Mouse (Mus musculus): ENCODE measurements at regions not wholly inside any gene's neighbourhood (a gene's known extent, or its start where the extent isn't known, plus 50 kb on each side); places are given as distances from the start of the nearest gene placed in this dataset.
A peak's percentile ranks its signal among the peaks of the same experiment; 100 is the strongest.
"Not testable (repeated sequence)": the region's sequence is repeated elsewhere in the genome, so short reads cannot be mapped to it uniquely, and the experiment has no call there.

DNA sequence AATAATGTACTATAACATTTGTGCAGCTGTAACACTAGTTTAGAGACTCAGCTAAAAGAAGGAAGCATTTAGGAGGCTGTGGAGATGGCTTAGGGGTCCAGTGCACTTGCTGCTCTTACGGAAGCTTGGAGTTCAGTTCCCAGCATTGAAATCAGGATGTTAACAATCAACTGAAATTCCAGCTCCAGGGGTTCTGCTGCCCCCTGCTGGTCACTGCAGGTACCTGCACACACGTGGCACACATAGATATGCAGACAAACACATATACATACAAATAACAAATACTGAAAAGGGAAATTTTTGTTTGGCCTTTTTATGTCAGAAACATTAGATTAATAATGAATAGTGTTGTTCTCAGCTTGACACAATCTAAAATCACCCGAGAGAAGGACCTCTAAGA, 322.5 kb downstream of the Ajap1 start:
- DNase-seq (ENCODE audit: low spot score in 2 of 2): no peak

DNA sequence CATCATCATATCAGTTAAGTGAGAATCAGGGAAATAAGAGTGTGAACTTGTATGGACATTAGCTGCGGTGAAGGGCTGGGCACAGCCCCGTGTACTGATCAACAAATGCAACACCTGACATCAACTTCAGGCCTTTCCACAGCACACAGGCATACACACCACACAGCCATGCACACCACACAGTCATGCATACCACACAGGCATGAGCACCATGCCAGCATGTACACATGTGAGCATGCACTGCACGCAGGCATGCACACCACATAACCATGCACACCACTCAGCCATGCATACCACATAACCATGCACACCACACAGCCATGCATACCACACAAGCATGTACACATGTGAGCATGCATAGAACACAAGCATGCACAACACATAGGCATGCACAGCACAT, 325.0 kb downstream of the Ajap1 start:
- DNase-seq (ENCODE audit: low spot score in 2 of 2): no peak

DNA sequence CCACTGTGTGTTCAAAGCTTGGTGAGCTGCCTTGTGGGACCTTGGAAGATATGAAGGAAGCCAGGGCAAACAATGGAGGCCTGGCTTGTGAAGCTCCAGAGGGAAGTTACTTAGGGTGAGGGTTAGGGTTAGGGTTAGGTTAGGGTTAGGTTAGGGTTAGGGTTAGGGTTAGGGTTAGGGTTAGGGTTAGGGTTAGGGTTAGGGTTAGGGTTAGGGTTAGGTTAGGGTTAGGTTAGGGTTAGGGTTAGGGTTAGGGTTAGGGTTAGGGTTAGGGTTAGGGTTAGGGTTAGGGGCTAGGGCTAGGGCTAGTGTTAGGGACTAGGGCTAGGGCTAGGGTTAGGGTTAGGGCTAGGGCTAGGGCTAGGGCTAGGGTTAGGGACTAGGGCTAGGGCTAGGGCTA, 329.7 kb downstream of the Ajap1 start:
- not testable (repeated sequence) for DNase-seq (ENCODE audit: low spot score in 2 of 2)

DNA sequence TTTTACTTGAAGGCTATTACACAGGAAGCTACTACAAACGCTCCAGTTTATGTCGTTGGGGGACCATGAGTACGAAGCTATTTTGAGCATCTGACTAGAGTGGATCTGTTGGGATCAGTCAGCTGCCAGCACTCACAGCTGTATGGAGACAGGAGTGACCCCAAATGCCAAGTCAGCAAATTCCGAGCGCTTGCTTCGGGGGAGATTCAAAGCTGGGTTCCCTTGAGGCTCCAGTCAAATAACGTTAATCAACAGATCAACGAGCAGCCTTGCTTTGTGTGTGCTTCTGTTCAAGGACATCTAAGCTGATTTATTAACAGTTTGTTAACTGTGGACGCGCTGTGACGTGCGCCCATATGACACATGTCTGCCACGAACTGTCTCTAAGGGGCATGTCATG, 349.5 kb downstream of the Ajap1 start:
- no peak for DNase-seq (ENCODE audit: low spot score in 2 of 2)

DNA sequence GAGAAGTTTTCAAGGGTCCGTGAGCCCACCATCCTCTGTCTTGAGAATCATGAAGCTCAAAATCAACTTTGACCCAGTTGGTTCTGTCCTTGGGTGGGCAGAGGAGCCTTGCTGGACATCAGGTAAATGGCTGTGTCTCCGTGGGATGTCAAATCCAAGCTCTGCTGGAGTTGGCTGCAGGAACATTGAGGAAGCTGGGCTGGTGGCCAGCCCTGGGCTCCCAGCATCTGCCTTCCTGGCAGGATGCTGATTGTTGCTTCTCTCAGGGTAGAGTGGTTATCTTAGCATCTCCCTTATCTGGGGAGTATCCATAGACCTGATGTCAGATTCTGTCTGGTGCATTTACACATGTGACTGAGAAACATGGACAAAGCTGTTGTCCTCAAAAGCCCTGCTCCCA, 353.3 kb downstream of the Ajap1 start:
- peak in 1 of 2 experiments; percentile 54 for DNase-seq (ENCODE audit: low spot score in 2 of 2)

DNA sequence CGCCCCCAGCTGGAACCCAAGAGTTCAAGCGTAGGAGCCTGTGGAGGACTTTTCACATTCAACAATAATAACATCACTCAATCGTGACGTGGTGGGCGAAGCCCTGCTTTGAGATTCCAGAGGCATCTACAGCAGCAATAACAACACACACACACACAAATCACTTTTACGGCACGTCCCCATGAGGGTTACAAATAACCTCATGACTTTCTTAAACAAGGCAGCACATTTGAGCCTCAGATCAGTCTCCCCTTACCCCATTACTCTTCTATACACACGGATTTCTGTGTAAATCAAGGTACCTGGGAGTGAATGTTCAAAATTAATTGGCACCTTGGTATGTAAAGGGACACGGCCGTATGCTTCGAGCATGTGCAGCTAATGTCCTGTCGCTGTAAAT, 354.4 kb downstream of the Ajap1 start:
- DNase-seq (ENCODE audit: low spot score in 2 of 2): no peak

DNA sequence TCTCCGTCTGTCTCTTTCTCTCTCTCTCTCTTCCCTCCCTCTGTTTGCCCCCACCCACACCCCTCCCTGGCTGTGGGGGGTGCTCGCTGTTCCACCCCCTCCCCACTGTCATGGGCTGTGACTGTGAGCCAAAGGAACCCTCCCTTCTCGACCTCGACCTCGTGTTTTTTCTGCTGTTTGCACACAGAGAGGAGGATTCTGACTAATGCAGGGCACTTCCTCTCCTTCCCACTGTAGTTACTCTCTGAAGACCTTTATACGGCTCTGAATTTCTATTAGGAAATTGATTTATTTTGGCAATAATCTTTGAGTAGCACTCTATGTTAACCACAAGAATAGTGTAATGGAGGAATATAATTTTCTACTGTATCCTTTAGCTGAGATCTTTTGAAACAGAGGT, 362.1 kb downstream of the Ajap1 start:
- no peak for DNase-seq (ENCODE audit: low spot score in 2 of 2)

DNA sequence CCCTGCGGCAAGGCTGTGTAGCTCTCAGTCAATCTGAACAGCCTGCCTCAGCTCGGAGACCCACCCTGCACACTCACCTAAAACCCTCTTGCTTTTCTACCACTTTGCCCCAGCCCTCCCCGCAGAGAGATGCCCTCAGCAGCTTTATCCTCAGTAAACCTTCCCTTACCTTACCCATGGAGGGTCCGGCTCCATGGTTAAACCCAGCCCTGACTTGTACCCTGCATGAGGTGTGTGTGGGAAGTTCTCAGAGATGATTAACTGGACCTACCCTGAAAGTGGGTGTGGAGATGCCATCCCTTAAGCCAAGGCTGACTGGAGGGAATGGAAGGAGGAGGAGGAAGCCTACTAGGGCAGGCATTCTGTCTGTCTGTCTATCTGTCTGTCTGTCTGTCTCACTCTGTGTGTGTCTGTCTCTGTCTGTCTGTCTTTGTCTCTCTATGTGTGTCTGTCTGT, 362.9 kb downstream of the Ajap1 start:
- no peak for DNase-seq (ENCODE audit: low spot score in 2 of 2)

DNA sequence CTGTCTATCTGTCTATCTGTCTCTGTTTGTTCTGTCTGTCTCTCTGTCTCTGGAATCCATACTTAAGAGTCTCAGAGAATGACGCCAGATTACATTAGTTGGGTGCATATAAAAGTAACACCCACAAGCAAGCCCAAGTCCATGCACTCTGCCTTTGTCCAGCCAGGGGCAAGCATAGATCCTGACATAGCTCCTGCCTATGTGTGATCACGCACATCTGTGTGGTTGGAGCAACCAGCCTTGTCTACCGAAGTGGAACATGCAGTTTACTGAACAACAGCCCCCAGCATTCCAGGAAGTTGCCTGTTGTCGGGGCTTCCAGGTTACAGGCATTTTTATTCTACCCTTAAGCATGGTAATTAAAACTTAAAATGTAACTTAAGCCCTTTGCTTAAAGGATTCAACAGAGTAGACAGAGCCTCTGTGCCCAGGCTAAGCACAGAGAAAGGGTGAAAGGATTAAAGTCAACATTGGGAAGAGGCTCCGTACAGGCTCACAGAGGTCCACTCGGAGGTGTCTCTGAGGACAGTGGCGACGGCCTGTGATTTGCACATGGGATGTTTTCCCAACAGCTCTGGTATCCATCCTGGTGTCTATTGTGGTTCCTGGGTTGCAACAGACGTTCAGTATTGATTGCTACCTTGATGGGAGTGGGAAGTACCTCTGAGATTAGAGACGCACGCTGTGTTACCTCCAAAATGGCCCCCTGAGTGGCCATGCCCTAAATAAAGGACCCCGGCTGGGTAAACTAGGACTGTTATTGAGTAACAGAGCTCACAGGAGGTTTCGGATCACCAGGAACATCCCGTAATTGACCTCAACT, 363.6 kb downstream of the Ajap1 start:
- DNase-seq (ENCODE audit: low spot score in 2 of 2): no peak

DNA sequence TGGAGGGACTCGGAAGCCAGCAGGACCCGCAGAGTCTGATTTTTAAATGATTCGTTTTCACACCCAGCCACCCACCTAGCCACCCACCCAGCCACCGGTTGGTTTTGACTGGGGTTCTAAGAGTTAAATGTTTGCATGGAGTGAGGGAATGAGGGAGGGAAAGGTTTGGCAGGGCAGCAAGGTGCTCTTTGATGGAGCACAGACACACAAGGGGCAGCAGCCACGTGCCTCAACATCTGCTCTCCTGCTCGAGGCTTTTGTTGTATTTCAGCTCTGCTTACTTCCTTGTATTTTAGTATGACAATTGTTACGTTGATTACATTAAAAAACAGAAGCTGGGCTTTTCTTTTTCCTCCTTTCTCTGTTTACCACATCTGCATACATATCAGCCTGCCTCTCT, 367.6 kb downstream of the Ajap1 start:
- no peak for DNase-seq (ENCODE audit: low spot score in 2 of 2)

DNA sequence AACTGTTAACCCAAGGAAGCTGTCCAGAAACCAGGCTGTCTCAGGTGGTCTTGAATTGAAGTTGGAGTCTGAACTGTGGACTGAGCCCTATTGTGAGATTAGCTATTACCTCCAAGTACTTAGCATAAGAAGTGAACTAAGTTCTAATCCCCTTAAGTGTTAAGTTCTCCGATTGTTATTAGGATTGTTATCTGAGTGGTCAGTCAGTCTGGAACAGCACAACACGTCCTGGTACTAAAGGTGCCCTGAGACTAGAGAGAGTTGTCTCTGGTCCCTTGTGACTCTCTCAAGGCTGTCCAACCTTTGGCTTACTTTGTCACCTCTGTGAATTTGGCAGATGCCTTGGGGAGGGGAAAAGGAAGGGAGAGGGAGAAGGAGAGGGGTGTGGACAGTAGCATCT, 369.0 kb downstream of the Ajap1 start:
- DNase-seq (ENCODE audit: low spot score in 2 of 2): no peak

DNA sequence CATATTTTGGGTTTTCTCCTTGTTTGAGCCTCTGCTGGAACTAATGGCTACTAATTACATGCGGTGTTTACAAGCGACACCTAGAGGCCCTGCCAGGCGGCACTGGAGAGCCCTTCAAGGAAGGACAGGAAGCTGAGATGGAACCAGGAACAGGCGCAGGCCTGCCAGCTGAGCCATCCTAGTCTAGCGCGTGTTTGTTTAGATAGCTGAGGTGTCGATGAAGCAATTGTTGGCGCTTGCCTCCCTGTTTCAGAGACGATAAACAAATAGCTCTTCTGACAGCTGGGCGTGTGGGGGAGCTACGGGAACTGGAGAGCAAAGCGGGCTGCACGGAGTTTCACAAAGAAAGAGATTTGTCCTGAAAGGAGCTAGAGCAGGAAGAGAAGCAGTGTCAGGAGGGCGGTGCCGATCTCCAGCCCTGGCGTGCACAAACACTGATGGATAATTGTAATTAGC, 372.3 kb downstream of the Ajap1 start:
- no peak for DNase-seq (ENCODE audit: low spot score in 2 of 2)

DNA sequence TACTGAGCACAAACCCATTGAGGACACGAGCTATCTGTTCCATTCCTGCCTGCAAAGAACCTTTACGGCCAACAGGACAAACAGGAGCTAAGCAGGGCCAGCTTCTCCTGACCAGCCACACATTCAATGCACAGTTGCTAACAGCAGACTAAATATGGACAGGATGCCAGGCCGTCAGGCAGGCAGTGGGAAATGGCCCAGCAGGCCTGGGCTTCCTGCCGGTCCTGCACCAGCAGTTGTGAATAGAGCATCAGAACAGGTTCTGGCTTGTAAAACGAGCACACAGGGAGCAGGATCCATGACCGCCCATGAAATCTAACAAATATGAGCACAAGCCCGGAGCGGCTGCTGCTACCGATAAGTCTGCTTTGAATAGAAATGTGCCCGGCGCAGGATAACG, 384.0 kb downstream of the Ajap1 start:
- peak in 1 of 2 experiments; percentile 28 for DNase-seq (ENCODE audit: low spot score in 2 of 2)

DNA sequence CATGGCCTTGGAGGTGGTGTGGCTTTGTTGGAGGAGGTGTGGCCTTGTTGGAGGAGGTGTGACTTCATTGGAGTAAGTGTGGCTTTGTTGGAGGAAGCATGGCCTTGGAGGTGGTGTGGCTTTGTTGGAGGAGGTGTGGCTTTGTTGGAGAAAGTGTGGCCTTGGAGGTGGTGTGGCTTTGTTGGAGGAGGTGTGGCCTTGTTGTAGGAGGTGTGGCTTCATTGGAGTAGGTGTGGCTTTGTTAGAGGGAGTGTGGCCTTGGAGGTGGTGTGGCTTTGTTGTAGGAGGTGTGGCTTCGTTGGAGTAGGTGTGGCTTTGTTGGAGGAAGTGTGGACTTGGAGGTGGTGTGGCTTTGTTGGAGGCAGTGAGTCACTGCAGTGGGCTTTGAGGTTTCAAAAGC, 385.0 kb downstream of the Ajap1 start:
- DNase-seq (ENCODE audit: low spot score in 2 of 2): no peak

DNA sequence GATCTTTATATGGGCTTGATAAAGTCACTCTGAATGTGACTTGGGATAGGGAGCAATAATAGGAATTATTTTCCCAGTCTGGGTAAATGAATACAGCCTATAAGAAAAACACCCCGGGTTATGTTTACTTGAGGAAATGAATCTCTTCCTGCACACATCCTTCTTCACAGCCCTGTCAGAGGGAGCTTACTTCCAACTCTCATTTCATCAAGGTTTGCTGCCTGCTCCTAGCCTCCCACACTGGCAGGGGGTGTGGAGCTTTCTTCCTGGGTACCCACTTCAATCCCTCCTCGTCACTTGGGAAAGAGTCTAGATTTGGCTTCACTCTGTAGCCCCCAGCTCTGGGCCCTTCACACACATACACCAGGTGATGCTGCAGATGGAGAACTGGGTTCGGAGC, 389.5 kb downstream of the Ajap1 start:
- DNase-seq (ENCODE audit: low spot score in 2 of 2): no peak

DNA sequence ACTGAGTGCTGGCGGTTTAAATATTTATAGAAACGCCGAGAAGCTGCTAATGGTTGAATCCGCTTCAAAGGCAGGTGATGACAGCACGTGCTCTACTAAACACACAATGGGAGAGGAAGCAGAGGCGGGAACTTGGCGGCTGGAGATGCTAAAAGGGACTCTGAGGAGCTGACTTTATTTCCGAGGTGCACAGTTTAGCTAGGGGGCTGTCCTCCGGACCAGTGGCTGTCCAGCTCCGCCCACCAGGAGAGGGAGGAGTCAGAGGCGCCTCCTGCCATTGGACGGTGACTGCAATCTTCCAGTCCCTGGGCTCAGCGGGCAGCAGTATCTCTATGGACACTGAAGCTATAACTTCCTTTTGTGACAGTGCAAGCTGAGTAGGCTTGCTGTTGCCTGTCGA, 400.4 kb downstream of the Ajap1 start:
- DNase-seq (ENCODE audit: low spot score in 2 of 2): no peak

DNA sequence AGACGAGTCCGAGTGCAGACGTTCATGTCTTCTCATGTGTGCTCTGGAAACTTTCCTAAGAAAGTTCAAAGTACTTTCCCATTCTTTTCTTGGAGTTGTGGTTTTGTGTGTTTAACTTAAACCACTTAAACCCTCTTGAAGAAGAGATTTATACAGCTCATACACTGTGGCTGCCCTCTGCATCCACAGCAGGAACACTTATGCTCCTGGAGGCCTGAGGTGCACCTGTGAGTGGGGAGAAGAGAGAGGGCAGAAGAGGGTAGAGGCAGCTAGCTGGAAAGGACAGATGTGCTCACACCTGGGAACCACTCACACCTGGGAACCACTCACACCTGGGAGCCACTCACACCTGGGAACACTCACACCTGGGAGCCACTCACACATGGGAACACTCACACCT, 408.0 kb downstream of the Ajap1 start:
- no peak for DNase-seq (ENCODE audit: low spot score in 2 of 2)

DNA sequence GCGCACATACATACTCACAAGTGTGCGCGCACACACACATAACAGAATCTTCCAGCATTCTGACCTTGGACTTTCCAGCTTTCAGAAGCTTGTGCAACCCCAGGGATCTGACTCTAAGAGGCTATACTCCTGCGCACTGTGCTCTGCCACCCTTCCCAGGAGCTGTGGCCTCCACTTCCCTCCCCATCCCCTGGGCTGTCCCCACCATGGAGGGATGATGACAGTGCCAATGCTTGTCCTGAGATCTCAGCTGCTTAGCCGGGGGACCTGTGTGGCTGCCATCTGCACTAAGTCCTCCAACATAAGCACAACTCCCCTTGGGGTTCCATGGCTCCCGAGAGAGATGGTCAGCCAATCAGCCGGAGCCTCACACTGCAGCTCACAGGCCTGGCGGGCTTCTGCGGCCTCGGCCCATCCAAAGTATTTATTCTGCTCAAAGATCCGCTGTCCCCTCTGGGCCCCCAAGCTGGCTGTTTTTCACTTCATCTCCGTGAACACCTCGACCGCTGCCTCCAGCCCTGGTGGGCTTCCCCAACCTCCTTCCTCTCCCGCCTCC, 412.3 kb downstream of the Ajap1 start:
- peak in 1 of 2 experiments; percentile 39 for DNase-seq (ENCODE audit: low spot score in 2 of 2)

DNA sequence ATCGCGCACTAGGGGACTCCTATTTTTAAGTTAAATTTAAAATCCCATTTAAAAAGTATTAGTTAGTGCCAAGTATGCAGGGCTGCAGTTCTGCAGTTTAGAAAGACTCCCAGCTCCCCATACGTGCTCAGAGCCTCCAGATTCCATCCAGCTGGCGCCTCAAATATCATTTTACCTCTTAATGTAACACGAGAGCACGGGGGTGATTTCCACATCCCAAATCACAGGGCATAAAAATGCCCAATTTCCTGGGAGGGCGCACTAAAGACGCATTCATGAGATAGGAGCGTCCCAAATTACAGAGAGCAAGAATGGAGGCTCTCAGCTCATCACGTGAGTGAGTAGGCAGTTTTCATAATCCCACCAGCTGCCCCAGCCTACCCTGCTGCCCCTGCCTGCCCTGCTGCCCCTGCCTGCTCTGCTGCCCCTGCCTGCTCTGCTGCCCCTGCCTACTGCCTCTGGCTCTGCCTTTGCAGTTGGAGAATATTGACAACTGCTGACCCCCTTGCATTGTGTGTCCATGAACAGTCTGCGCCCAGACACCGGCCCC, 414.1 kb downstream of the Ajap1 start:
- DNase-seq (ENCODE audit: low spot score in 2 of 2): no peak

DNA sequence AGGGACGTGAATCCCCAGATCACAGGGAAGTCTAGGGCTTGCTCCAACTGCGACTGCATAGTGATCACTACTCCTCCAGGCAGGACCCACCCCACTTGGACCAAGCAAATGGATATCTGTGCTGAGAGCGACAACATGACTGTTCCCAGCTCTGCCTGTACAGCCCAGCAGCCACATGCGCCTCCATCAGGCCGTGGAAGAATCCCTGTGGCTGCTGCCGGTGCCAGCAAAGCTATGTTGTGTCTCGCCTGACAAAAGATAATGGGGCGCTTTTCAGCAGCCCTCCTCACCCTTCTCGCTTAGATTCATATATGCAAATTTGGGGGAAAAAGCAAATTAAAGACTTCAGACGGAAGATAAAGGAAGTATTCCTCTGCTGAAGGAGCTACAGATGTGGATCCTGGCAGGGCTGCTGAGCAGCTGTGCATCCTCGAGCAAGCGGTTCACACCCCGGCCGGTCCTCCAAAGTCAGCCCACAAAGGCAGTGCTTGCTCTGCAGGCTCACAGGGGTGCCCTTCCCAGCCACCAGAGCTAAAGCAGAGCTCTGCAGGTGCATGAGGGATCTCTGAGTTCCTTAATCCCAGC, 418.5 kb downstream of the Ajap1 start:
- no peak for DNase-seq (ENCODE audit: low spot score in 2 of 2)

DNA sequence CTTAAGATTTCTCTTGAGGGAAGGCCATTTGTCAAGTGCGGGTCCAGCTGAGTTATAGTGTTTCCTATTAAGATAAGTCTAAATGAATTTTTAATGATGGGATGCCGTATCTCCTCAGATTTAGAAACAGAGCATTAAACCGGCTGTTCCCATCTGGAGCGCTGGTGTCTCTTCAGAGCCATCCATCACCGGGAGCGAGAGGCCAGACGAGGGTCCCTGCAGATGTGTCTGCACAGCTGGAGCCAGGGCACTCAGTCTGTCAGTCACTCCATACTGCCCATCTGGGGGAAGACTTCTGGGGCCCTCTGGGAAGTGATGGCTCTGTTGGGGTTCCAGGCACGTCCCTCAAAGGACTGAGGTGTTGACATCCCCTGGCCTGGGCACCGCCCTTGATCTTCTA, 419.2 kb downstream of the Ajap1 start:
- no peak for DNase-seq (ENCODE audit: low spot score in 2 of 2)

DNA sequence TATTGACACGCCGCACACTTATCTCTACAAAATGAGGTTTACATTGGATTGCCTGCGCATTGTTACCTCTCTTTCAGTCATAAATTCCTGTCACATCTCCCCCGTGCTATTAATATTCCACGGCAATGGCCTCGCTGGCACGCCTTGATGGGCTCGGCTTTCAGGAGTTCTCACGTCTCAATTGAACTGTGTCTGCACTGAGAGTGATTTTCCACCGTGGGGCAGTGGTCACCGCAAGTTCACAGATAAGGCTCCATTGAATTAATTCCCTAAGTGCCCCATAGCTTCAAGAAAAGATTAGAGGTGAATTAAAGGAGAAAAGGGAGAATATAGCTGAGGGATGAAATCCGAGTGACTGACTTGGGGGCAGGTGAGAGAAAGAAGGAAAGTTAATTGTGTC, 424.5 kb downstream of the Ajap1 start:
- no peak for DNase-seq (ENCODE audit: low spot score in 2 of 2)

DNA sequence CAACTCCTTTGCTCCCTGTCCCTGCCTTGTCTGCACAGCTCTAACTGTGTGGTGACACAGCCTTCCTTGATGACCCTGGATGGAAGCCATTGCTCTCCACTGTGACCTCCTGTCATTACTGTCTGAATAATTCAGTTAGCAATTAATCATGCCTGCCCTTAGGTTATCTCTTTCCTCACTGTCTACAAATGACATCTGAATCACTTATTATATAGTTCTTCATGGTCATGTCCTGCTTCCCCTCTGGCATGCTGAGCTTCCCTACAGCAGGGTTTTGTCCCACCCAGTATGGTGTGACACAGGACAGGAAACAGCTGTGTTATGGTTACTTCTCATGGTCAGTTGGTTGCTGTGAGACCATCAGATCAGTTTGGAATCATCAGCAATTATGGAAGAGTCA, 458.9 kb downstream of the Ajap1 start:
- no peak for DNase-seq (ENCODE audit: low spot score in 2 of 2)

All from cerebellum, postnatal 4 days (tissue).